Mouse (Mus musculus) heart, embryonic 14.5 days (tissue): Measurements from ENCODE around the gene Fgf9. TPM values are rescaled to one million over a fixed set of nuclear protein-coding genes. Genes with fewer than 3 reads are reported as not detected.

ENCODE experiments used
- ATAC-seq: fragments of 200-750 bp; cut with Nextera tagmentation; 2 replicates; pipeline ENCODE4 v1.8.0; 2017; ENCODE audit warnings: low read depth, moderate TSS enrichment; ENCODE audit not compliant: insufficient number of reproducible peaks, insufficient read depth, low FRiP score
- H3K27ac ChIP-seq, 2 experiments: fragments of 200-500 bp in 1 of 2; fragments of 300-500 bp in 1 of 2; sonication (generic) in 1 of 2; replicated peaks in 1 of 2; 2 replicates each; pipeline ENCODE4 v1.5.1; 2012 to 2014; ENCODE audit warnings: low read depth in 2 of 2, low read length in 2 of 2, control low read depth in 1 of 2, mild to moderate bottlenecking in 1 of 2, mixed read lengths in 1 of 2; ENCODE audit not compliant: control insufficient read depth in 1 of 2, insufficient read depth in 1 of 2
- H3K27me3 ChIP-seq: fragments of 300-500 bp; sonication (generic); 2 replicates; pipeline ENCODE4 v1.6.1; 2014; ENCODE audit warnings: mild to moderate bottlenecking, low read length, control low read depth; ENCODE audit not compliant: control insufficient read depth, insufficient read depth
- H3K36me3 ChIP-seq: fragments of 300-500 bp; sonication (generic); 2 replicates; pipeline ENCODE4 v1.6.1; 2014; ENCODE audit warnings: mild to moderate bottlenecking, control low read depth, low read length, mixed read lengths; ENCODE audit not compliant: control insufficient read depth, insufficient read depth
- H3K4me1 ChIP-seq, 2 experiments: fragments of 200-500 bp in 1 of 2; fragments of 300-500 bp in 1 of 2; sonication (generic) in 1 of 2; 2 replicates each; pipeline ENCODE4 v1.6.1; 2012 to 2014; ENCODE audit warnings: low read length in 2 of 2, control low read depth in 1 of 2, mixed read lengths in 1 of 2; ENCODE audit not compliant: control insufficient read depth in 2 of 2, insufficient read depth in 2 of 2
- H3K4me2 ChIP-seq: fragments of 300-500 bp; sonication (generic); 2 replicates; pipeline ENCODE4 v1.6.1; 2014; ENCODE audit warnings: mild to moderate bottlenecking, low read length
- H3K4me3 ChIP-seq, 2 experiments: fragments of 200-500 bp in 1 of 2; fragments of 300-500 bp in 1 of 2; sonication (generic) in 1 of 2; 2 replicates each; pipeline ENCODE4 v1.5.1; 2012 to 2014; ENCODE audit warnings: low read length in 2 of 2, mild to moderate bottlenecking in 2 of 2, control low read depth in 1 of 2, low read depth in 1 of 2, moderate library complexity in 1 of 2; ENCODE audit not compliant: control insufficient read depth in 1 of 2, insufficient read depth in 1 of 2
- H3K9ac ChIP-seq: fragments of 300-500 bp; sonication (generic); 2 replicates; pipeline ENCODE4 v1.6.1; 2014; ENCODE audit warnings: mild to moderate bottlenecking, low read length
- H3K9me3 ChIP-seq: fragments of 300-500 bp; sonication (generic); 2 replicates; pipeline ENCODE4 v1.6.1; 2016; ENCODE audit warnings: low read length, control low read depth; ENCODE audit not compliant: control insufficient read depth
- WGBS: fragments of 180-500 bp; shearing (Covaris S2); extraction: QIAGEN DNeasy Blood & Tissue Kit; methylation state at CpG from one replicate; pipeline ENCODE4 v1.1.7; 2014; 5-methylcytosine and 5-hydroxymethylcytosine counted together
- polyA plus RNA-seq: library from polyadenylated mRNA; unstranded; fragments of >200 nt; fragmentation: Nextera tagmentation; extraction: Ambion mirVana; gene quantifications from 2 replicates; pipeline ENCODE4 v1.2.1, GENCODE M21; 2014

The Fgf9 gene
- polyA plus RNA-seq, 1 experiment from 2014 or later: 8.3 TPM

DNA sequence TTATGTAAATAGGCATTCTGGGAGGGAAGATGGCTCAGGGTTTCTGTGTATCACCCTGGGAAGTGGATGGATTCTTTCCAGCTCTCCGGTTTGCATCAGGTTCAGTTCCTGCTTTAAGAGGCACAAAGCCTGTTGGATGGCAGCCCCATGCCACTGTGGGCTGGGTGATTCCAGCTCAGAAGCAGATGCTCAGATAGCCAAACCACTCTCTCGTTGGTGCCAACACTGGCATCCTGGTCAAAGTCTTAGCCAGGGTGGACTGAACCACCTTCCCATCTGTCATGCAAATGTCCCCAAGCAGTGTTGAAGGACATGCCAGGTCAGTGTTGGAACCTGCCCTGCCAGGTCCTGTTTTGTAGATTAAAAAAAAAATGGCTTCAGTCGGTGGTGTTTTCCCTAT, 42.0 kb downstream of the Fgf9 start:
- Histone ChIP-seq H3K4me3 (no peak overlapping the region), H3K27me3 (no peaks in the 10 kb centered on the region), H3K4me2 (no peak overlapping the region), H3K9me3 (no peaks in the 10 kb centered on the region), H3K4me1 (peaks cover 7 to 9% of the 10 kb centered on the region in 2 experiments; a peak in 3 of 4 replicates), H3K9ac (no peak overlapping the region), H3K36me3 (0 out of 2 replicates have a peak, but pooled peaks cover 3% of the 10 kb centered on the region), H3K27ac (no peak overlapping the region)
- WGBS: 67% methylated on average over 3 of the region's 3 CpGs
- no peak for ATAC-seq

DNA sequence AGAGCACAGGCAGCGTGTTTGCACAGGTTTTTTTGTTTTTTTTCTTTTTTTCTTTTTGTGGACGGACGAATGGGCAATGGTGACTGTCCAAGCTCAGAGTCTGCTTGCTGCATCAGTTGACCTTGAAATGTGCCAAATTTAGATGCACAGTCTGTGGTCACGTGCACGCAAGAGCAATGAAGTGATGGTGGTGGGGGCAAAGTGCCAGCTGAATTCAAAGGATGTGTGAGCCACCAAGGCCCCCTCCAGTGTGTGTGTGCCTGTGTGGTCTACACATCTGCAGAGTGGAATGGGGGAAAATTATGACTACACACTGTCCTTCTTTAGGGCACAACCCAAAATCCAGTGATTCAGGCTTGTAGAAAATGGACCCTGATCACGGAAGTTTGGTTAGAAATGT, 42.8 kb downstream of the Fgf9 start:
- Histone ChIP-seq H3K27me3 (no peaks in the 10 kb centered on the region), H3K4me3 (no peak overlapping the region; a peak in 1 of 4 replicates), H3K4me1 (peaks cover 7 to 9% of the 10 kb centered on the region in 2 experiments; a peak in 3 of 4 replicates), H3K4me2 (peak overlapping the region; percentile 11; the same call in 1 of the 2 replicates), H3K27ac (peak overlapping the region in 1 of 2 experiments; percentile 42; a peak in 2 of 4 replicates), H3K9ac (no peak overlapping the region), H3K36me3 (0 out of 2 replicates have a peak, but pooled peaks cover 3% of the 10 kb centered on the region), H3K9me3 (no peaks in the 10 kb centered on the region; the same call in 1 of the 2 replicates)
- 25% methylated on average over 6 of the region's 6 CpGs for WGBS
- peak; percentile 47; the same call in 1 of the 2 replicates for ATAC-seq

- H3K9ac ChIP-seq: no peak overlapping the region
- H3K4me3 ChIP-seq: no peak overlapping the region
- no peak overlapping the region for H3K4me2 ChIP-seq
- H3K27me3 ChIP-seq: no peaks in the 10 kb centered on the region
- peak overlapping the region in 1 of 2 experiments; percentile 42; a peak in 1 of 4 replicates for H3K27ac ChIP-seq
- H3K36me3 ChIP-seq: 0 out of 2 replicates have a peak, but pooled peaks cover 3% of the 10 kb centered on the region
- ATAC-seq: no peak
- peaks cover 7 to 9% of the 10 kb centered on the region in 2 experiments for H3K4me1 ChIP-seq
- 97% methylated on average over 2 of the region's 2 CpGs for WGBS
- H3K9me3 ChIP-seq: no peaks in the 10 kb centered on the region; the same call in 1 of the 2 replicates
These were observed 43.8 kb downstream of the Fgf9 start for GRCm38 (mm10) chr14:58114146-58114545.

GRCm38 (mm10) chr14:58124625-58125024, 54.3 kb downstream of the Fgf9 start:
- ATAC-seq: no peak
- H3K36me3 ChIP-seq: no peaks in the 10 kb centered on the region
- H3K9ac ChIP-seq: no peak overlapping the region
- H3K4me2 ChIP-seq: no peak overlapping the region
- no peak overlapping the region for H3K27ac ChIP-seq
- H3K27me3 ChIP-seq: no peaks in the 10 kb centered on the region
- no peaks in the 10 kb centered on the region; a peak in 1 of 4 replicates for H3K4me1 ChIP-seq
- no peak overlapping the region for H3K4me3 ChIP-seq
- no peaks in the 10 kb centered on the region for H3K9me3 ChIP-seq

DNA sequence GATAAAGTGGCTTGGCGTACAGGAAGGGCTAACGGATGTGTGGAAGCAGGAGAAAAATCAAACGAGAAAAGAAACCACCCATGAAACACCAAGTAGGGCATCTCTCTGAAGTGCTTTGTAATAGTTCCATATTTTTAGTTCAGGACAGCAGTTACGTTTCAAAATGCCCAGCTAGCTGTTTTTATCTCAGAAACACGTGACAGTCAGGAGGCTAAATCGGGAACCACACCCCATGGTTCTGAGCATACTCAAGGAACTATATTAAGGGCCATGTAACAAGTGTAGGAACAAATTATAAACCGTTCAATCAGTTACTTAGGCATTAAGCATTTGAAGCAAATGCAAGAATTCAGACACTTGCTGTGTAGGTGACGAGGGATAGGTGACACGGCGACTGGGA, 56.2 kb downstream of the Fgf9 start:
- no peaks in the 10 kb centered on the region; a peak in 1 of 4 replicates for H3K4me1 ChIP-seq
- ATAC-seq: no peak
- no peak overlapping the region; a peak in 1 of 4 replicates for H3K27ac ChIP-seq
- 60% methylated on average over 10 of the region's 10 CpGs for WGBS
- H3K4me2 ChIP-seq: no peak overlapping the region
- H3K27me3 ChIP-seq: no peaks in the 10 kb centered on the region
- no peaks in the 10 kb centered on the region for H3K9me3 ChIP-seq
- no peaks in the 10 kb centered on the region for H3K36me3 ChIP-seq
- H3K9ac ChIP-seq: no peak overlapping the region
- no peak overlapping the region for H3K4me3 ChIP-seq

DNA sequence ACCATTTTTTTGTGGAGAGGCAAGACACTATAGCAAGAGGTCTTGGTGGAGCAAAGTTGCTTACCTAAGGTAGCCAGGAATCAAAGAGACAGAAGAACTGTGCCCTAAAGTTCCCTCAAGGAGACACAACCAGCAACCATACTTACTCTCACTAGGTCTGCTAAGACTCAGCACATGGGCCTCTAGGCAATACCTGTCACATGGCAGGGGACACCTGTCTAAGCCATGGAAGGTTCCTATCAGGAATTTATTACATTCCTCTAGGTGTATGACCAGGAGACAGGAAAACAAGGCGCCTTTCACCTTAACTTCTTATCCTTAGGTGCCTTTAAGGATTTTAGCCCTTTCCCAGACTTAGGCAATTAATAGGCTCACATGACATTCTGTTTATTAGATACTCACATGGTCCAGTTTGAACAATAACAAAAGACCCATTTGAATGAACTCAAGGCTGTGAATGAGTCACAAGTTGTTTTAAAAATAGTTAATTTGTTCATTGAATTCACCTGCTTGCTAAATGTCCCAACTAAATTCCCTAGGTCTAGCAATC, 69.2 kb downstream of the Fgf9 start:
- Histone ChIP-seq H3K4me3 (no peak overlapping the region), H3K4me2 (no peak overlapping the region), H3K4me1 (no peaks in the 10 kb centered on the region), H3K9ac (no peak overlapping the region), H3K9me3 (0 out of 2 replicates have a peak, but pooled peaks cover 3% of the 10 kb centered on the region), H3K27me3 (no peaks in the 10 kb centered on the region), H3K27ac (no peak overlapping the region), H3K36me3 (no peaks in the 10 kb centered on the region)
- no peak for ATAC-seq
- 64% methylated on average over 1 of the region's 1 CpGs for WGBS

- Histone ChIP-seq H3K27me3 (no peaks in the 10 kb centered on the region), H3K36me3 (no peaks in the 10 kb centered on the region), H3K9me3 (no peaks in the 10 kb centered on the region), H3K9ac (peak overlapping the region; percentile 54; the same call in 1 of the 2 replicates), H3K4me2 (peak overlapping the region; percentile 57), H3K27ac (peak overlapping the region; percentile 61 to 63), H3K4me3 (peak overlapping the region; percentile 13 to 19), H3K4me1 (peaks cover 0 to 5% of the 10 kb centered on the region in 2 experiments; a peak in 3 of 4 replicates)
- ATAC-seq: no peak
- WGBS: 65% methylated on average over 23 of the region's 23 CpGs
These were observed 79.5 kb downstream of the Fgf9 start for GRCm38 (mm10) chr14:58149637-58150470.
